Mouse (Mus musculus) adrenal gland, adult 8-10 months (tissue): ENCODE data around the gene Irf6. TPM values are rescaled to one million over a fixed set of nuclear protein-coding genes. Genes with fewer than 3 reads are reported as not detected.
A peak's percentile ranks its signal among the peaks of the same experiment; 100 is the strongest.

Source experiments
- DNase-seq: peaks from one replicate; pipeline ENCODE4 v3.0.0; 2022
- total RNA-seq, 4 experiments: library from RNA; stranded (reverse); gene quantifications; 2 replicates each; pipeline ENCODE4 v1.2.4; 2022

Irf6 gene
- total RNA-seq, 4 experiments from 2014 or later: 0.15 to 0.49 (median 0.26) TPM

- DNase-seq: peak; percentile 3
Observed at GRCm38 (mm10) chr1:193201383-193201778, 48.5 kb downstream of the Irf6 start, which contains the start of gene Traf3ip3. Traf3ip3 (minus strand) TSS chr1:193201703.

GRCm38 (mm10) chr1:193203821-193204220 lies 50.9 kb downstream of the Irf6 start:
- no peak for DNase-seq

DNA sequence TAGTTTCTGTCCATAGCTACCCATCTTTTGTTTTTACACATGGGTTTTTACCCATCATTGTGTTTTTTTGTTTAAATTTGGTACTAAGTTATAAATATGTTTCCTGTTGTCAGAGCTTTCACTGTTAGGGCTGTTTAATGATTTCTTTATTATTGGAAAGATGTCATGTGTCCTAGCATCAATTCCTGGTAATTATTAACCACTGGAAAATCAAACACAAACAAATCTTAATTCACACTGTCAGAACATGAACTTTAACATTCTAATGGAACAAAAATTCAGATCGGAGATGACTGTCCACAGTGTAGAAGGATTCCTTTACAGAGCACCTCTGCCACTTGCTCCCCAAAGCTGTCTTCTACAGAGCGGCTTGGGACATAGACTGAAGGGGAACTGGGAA lies 52.5 kb downstream of the Irf6 start:
- DNase-seq: no peak

- no peak for DNase-seq
Observed at GRCm38 (mm10) chr1:193207503-193207902, 54.6 kb downstream of the Irf6 start, which contains the start of gene Lamb3. Lamb3 (plus strand) TSS chr1:193207699.

GRCm38 (mm10) chr1:193208178-193208577 lies 55.3 kb downstream of the Irf6 start:
- DNase-seq: no peak

GRCm38 (mm10) chr1:193211371-193211770 lies 58.5 kb downstream of the Irf6 start:
- no peak for DNase-seq

GRCm38 (mm10) chr1:193214053-193214452 lies 61.1 kb downstream of the Irf6 start:
- DNase-seq: no peak

GRCm38 (mm10) chr1:193216000-193216399 lies 63.1 kb downstream of the Irf6 start:
- no peak for DNase-seq

DNA sequence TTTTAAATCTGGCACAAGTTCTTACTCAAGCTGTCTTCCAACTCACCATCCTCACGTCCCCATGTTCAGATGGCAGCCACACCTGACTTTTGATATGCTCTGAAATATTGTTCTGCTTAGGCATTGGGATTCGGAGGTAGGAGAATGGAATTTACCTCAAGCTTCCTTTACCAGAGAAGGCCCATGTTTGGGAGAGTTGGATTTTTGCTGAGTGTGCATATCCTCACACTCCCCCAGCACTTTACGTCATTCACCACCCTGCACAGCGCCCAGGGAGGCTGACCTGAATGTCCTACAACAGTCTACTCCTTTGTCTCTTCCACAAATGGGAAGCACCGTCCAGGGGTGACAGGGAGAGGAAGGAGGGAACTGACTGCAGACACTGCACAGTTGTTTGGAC lies 67.5 kb downstream of the Irf6 start:
- no peak for DNase-seq

Other genes starting within 250 kb of the Irf6 start
- gene Syt14, start 117.3 kb upstream of the Irf6 start, total RNA-seq: 10 to 100 TPM; 12.0 to 15.9 (median 14.8) TPM
- 10 to 100 TPM; 16.7 to 24.1 (median 20.8) TPM for gene Diexf, start 22.8 kb upstream of the Irf6 start, total RNA-seq
- 1 to 10 TPM; 2.2 to 3.2 (median 3.0) TPM for gene A130010J15Rik, start 14.9 kb downstream of the Irf6 start, total RNA-seq
- gene Traf3ip3, start 48.6 kb downstream of the Irf6 start, total RNA-seq: 1 to 10 TPM; 1.6 to 3.9 (median 2.7) TPM
- gene Lamb3, start 54.6 kb downstream of the Irf6 start, total RNA-seq: 1 to 10 TPM; 1.2 to 2.7 (median 1.5) TPM
- gene Hsd11b1, start 111.0 kb downstream of the Irf6 start, total RNA-seq: 10 to 100 TPM; 58.1 to 94.0 (median 71.6) TPM
- gene G0s2, start 120.1 kb downstream of the Irf6 start, total RNA-seq: 10 to 100 TPM; 48.8 to 85.1 (median 74.4) TPM
- gene Camk1g, start 217.2 kb downstream of the Irf6 start, total RNA-seq: under 1 TPM in 3 of 4 experiments, not detected in 1; 0.12 to 0.49 (median 0.35) TPM